Mouse (Mus musculus) ES-Bruce4 (cell line): Measurements from ENCODE around the gene Use1. TPM values are rescaled to one million over a fixed set of nuclear protein-coding genes. Genes with fewer than 3 reads are reported as not detected.
A peak's percentile ranks its signal among the peaks of the same experiment; 100 is the strongest.

Experiments
- H3K27ac ChIP-seq: 2 replicates; pipeline ENCODE4 v1.5.1; 2012; ENCODE audit warnings: low read length, inconsistent platforms; ENCODE audit not compliant: insufficient read depth
- H3K27me3 ChIP-seq: 2 replicates; pipeline ENCODE4 v1.6.1; 2012; ENCODE audit warnings: mild to moderate bottlenecking, low read length, inconsistent platforms; ENCODE audit not compliant: control insufficient read depth, poor library complexity, insufficient read depth, severe bottlenecking
- H3K36me3 ChIP-seq: 2 replicates; pipeline ENCODE4 v1.6.1; 2012; ENCODE audit warnings: inconsistent platforms, mild to moderate bottlenecking, low read length, moderate library complexity; ENCODE audit not compliant: control insufficient read depth, poor library complexity, insufficient read depth, severe bottlenecking
- H3K4me1 ChIP-seq: one replicate; pipeline ENCODE4 v1.8.1; 2011; ENCODE audit warnings: low read length; ENCODE audit not compliant: control insufficient read depth, insufficient read depth
- H3K4me3 ChIP-seq: 2 replicates; pipeline ENCODE4 v1.5.1; 2011; ENCODE audit warnings: low read depth, mild to moderate bottlenecking, low read length
- H3K9ac ChIP-seq: 2 replicates; pipeline ENCODE4 v1.6.1; 2012; ENCODE audit warnings: low read depth, mild to moderate bottlenecking, inconsistent platforms; ENCODE audit not compliant: poor library complexity, severe bottlenecking
- H3K9me3 ChIP-seq: replicated peaks from 2 replicates; pipeline ENCODE4 v1.6.1; 2012; ENCODE audit warnings: mild to moderate bottlenecking, low read length, inconsistent platforms; ENCODE audit not compliant: control insufficient read depth, poor library complexity, insufficient read depth, severe bottlenecking
- CTCF ChIP-seq: IDR thresholded peaks from one replicate; pipeline ENCODE4 v1.8.1; 2011; ENCODE audit warnings: low read depth, low read length
- EP300 ChIP-seq: IDR thresholded peaks from 2 replicates; pipeline ENCODE4 v1.6.1; 2011; ENCODE audit warnings: low read depth, low read length; ENCODE audit not compliant: insufficient read depth
- POLR2A ChIP-seq: IDR thresholded peaks from one replicate; pipeline ENCODE4 v1.8.1; 2011; ENCODE audit warnings: low read length; ENCODE audit not compliant: insufficient read depth
- polyA plus RNA-seq: library from polyadenylated mRNA; stranded (reverse); fragments of >200 nt; gene quantifications from 2 replicates; pipeline ENCODE4 v1.2.4, GENCODE M21; 2011; ENCODE audit warnings: low read depth; ENCODE audit not compliant: missing spikeins, insufficient read depth, insufficient read length

Gene Use1
- polyA plus RNA-seq, 1 experiment = 63.2 TPM

DNA sequence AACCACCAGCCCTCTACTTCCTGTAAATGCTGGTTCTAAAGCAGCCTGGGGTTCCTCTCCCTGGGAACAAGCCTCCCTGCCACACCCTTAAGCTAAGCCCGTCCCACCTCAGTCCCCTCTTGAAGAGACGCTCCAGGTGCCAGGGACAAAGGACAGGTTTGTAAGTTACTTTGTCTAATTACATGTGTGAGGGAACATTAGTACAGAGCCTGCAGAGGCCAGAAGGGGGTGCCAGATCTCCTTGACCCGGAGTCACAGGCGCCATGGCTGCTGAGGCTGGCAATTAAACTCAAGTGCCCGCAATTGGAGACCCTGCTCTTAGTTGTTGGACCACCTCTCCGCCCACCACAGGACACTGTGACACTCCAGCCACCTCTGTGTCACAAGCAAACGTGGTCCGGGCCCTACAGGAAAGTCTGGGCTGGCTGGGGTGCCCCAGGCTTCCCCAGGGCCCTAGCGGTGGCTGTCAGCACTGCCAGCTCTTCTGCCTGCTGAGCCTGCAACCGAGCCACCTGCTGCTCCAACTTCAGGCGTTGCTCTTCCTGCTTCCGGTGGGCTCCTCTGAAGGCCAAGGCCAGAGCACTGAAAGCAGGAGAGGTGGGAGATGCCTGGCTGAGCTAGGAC lies 18.7 kb downstream of the Use1 start:
- Histone ChIP-seq H3K27me3 (no peaks in the 10 kb centered on the region), H3K36me3 (no peaks in the 10 kb centered on the region), H3K9me3 (no peaks in the 10 kb centered on the region), H3K4me1 (peaks cover 5% of the 10 kb centered on the region), H3K4me3 (peak overlapping the region; percentile 24), H3K9ac (no peak overlapping the region), H3K27ac (peak overlapping the region; percentile 3; the same call in 1 of the 2 replicates)
- peak; percentile 52 for TF ChIP-seq CTCF
- TF ChIP-seq EP300 = 0 out of 2 replicates have a peak, but pooled peaks have one; percentile 46
- TF ChIP-seq POLR2A = no peak

DNA sequence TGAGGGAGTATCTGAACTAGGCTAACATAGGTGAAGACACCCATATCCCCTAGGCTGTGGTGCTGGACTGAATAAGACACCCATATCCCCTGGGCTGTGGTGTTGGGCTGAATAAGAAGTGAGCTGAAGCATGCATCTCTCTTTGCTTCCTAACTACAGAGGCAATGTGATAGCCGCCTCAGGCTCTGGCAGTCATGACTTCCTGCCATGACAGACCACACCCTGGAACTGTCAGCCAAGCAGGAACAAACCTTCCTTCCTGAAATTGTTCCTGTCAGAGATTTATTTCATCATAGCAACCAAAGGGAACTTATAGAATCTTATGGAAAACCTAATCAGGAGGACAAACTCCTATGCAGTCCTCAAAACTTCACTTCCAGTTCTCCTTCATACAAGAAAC lies 21.6 kb downstream of the Use1 start:
- TF ChIP-seq POLR2A (no peak), CTCF (no peak), EP300 (no peak)
- Histone ChIP-seq H3K27ac (no peak overlapping the region), H3K9me3 (no peaks in the 10 kb centered on the region), H3K27me3 (no peaks in the 10 kb centered on the region), H3K9ac (no peak overlapping the region), H3K36me3 (no peaks in the 10 kb centered on the region), H3K4me3 (no peak overlapping the region), H3K4me1 (peaks cover 4% of the 10 kb centered on the region)

DNA sequence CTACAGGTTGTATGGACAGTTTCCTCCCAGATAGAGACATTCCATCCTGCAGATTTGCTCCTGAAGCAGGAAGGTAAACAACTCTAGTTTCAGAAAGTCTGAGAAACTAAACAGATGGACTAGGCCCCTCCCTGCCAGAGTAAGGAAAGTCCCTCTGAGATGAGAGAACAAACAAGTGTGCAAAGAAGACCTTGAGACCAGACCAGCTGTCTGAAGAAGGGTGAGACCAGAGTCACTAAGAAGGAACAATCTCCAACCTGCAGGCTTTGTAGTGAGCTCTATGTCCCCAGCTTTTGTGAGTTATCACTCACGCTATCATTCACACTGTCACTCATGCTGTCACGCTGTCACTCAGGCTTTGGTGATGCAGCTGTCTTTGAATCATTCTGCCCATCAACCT lies 25.0 kb downstream of the Use1 start:
- Histone ChIP-seq H3K27ac (no peak overlapping the region), H3K36me3 (no peaks in the 10 kb centered on the region), H3K9ac (no peak overlapping the region), H3K9me3 (no peaks in the 10 kb centered on the region), H3K27me3 (no peaks in the 10 kb centered on the region), H3K4me1 (no peaks in the 10 kb centered on the region), H3K4me3 (no peak overlapping the region)
- TF ChIP-seq POLR2A (no peak), CTCF (no peak), EP300 (no peak)

DNA sequence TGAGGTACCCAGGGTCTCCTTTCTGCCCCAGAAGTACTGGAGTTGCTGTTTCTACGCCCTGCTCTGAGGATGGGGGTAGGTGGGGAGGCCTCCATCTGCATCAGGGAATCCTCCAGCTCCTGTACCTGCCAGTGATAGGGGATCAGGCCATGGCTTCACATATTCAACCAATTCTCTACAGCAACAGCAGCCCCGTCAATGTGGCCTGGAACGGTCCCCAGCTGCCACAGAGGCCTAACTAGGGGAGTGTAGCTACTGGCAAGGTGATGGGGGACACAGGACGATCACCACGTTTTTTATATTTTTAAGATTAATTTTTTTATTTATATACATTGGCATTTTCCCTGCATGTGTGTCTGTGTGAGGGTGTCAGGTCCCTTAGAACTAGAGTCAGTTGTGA lies 25.7 kb downstream of the Use1 start:
- Histone ChIP-seq H3K9me3 (no peaks in the 10 kb centered on the region), H3K4me3 (no peak overlapping the region)
- TF ChIP-seq EP300 (no peak), POLR2A (no peak), CTCF (no peak)

DNA sequence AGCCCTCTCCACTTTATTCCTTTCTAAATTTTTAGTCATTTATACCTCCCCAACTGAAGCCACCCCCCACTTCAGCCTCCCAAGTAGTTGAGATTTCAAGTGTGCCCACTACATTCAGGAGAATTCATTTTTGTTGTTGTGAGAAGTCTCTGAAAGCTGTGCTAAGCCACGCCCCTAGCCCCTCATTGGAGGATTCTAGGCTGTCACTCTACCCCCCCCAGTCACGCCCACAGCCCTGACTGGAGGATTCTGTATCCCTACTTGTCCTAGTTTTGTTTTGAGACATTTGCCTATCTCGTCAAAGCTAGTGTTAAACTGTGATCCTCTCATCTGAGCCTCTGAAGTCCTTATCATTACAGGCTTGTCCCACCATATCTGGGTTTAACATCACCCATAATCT lies 26.2 kb downstream of the Use1 start:
- TF ChIP-seq POLR2A (no peak), EP300 (no peak), CTCF (no peak)

More for the DNA sequence above, 25.7 kb downstream of the Use1 start:
- Histone ChIP-seq H3K27ac (no peak overlapping the region), H3K36me3 (no peaks in the 10 kb centered on the region), H3K9ac (no peak overlapping the region), H3K4me1 (no peaks in the 10 kb centered on the region), H3K27me3 (no peaks in the 10 kb centered on the region)

DNA sequence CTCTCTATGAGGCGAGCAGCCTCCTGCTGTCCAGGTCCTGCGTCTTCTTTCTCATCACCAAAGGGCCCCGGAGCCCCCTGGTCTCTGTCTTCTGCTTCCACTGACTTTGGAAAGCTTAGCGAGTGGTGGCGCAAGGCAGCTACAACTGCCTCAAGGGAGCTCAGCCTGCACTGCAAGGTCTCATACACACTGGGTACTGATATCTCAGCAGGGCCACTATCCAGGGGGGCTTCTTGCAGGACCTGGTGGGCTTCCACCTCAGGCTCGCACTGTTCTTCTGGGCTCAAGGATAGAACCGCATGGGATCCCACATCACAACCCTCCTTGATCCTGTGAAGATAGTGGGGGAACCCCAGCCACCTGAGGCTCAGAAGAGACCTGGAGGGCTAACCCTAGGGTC lies 27.8 kb downstream of the Use1 start:
- no peak overlapping the region for H3K4me3 ChIP-seq
- peaks cover 10% of the 10 kb centered on the region for H3K36me3 ChIP-seq
- no peaks in the 10 kb centered on the region for H3K27me3 ChIP-seq
- no peaks in the 10 kb centered on the region for H3K9me3 ChIP-seq
- TF ChIP-seq POLR2A (no peak), EP300 (no peak), CTCF (no peak)
- H3K27ac ChIP-seq = no peak overlapping the region
- no peaks in the 10 kb centered on the region for H3K4me1 ChIP-seq
- no peak overlapping the region for H3K9ac ChIP-seq

More for the DNA sequence above, 26.2 kb downstream of the Use1 start:
- no peak overlapping the region for H3K9ac ChIP-seq
- no peaks in the 10 kb centered on the region for H3K9me3 ChIP-seq
- H3K36me3 ChIP-seq = no peaks in the 10 kb centered on the region
- H3K4me3 ChIP-seq = no peak overlapping the region
- H3K27me3 ChIP-seq = no peaks in the 10 kb centered on the region
- no peak overlapping the region for H3K27ac ChIP-seq
- H3K4me1 ChIP-seq = no peaks in the 10 kb centered on the region
